Comparison of ENCODE assay signal across 12 mouse cellular contexts in genomic region chr12:41727221-41727620, GRCm38 (mm10).
A peak's percentile ranks its signal among the peaks of the same experiment; 100 is the strongest.
DNase-seq lines count a peak whose midpoint lies in the region; ATAC-seq and TF ChIP-seq lines count a peak whose summit lies in the region.
"Had no signal": no experiment of that assay in that cellular context is flagged by ENCODE, and none has a peak within 500 bp of the region (broad histone marks: within the 10 kb centered on the region; RNA-seq: fewer than 3 reads in every experiment).

No protein-coding gene starts in this region.

- no peak overlapping the region for H3K9ac ChIP-seq in MEL (ENCODE audit: control insufficient read depth, low read depth, low read length, poor library complexity, severe bottlenecking)
- H3K9ac ChIP-seq in forebrain, embryonic 12.5 days: no peak overlapping the region
- no peak overlapping the region for H3K9ac ChIP-seq in intestine, postnatal 0 days (ENCODE audit: low read depth, low read length)

- no peaks in the 10 kb centered on the region for H3K9me3 ChIP-seq in MEL (replicated peaks; ENCODE audit: insufficient read depth, low read length)
- H3K9me3 ChIP-seq in forebrain, embryonic 12.5 days: no peaks in the 10 kb centered on the region
- no peaks in the 10 kb centered on the region for H3K9me3 ChIP-seq in intestine, postnatal 0 days (ENCODE audit: control insufficient read depth)

- no peaks in the 10 kb centered on the region for H3K36me3 ChIP-seq in MEL (ENCODE audit: control insufficient read depth in 1 of 2, insufficient read depth in 2 of 2, low read length in 2 of 2)
- no peaks in the 10 kb centered on the region for H3K36me3 ChIP-seq in forebrain, embryonic 12.5 days (replicated peaks)
- H3K36me3 ChIP-seq in intestine, postnatal 0 days (ENCODE audit: control insufficient read depth, insufficient read depth): no peaks in the 10 kb centered on the region

- no peak for TF ChIP-seq EP300 in MEL (IDR thresholded peaks at IDR 0.05; ENCODE audit: low read depth in 1 of 2, low read length in 2 of 2)

- ATAC-seq in forebrain, embryonic 12.5 days (ENCODE audit: low FRiP score): peak; percentile 87
- no peak for ATAC-seq in intestine, postnatal 0 days

- no peak for TF ChIP-seq RAD21 in MEL (IDR thresholded peaks at IDR 0.05; ENCODE audit: low read depth, low read length)

- DNase-seq in kidney, postnatal 4 days: peak; percentile 2 to 4
- DNase-seq in kidney, adult 8-10 months: no peak
- peak; percentile 3 for DNase-seq in MEL (ENCODE audit: low read depth, low spot score)
- peak; percentile 16 for DNase-seq in mesoderm, embryonic 11.5 days (ENCODE audit: low read depth, low spot score)
- DNase-seq in heart, adult 18-20 months: no peak
- no peak for DNase-seq in kidney, adult 18-20 months
- DNase-seq: adrenal gland, adult 8-10 months; cerebellum, adult 8-10 months; gastrocnemius, postnatal 10 days; lung, adult 18-20 months had no signal

- H3K27me3 ChIP-seq in MEL (ENCODE audit: control insufficient read depth in 1 of 2, insufficient read depth in 2 of 2, low read length in 2 of 2): no peaks in the 10 kb centered on the region
- no peaks in the 10 kb centered on the region for H3K27me3 ChIP-seq in forebrain, embryonic 12.5 days
- H3K27me3 ChIP-seq in intestine, postnatal 0 days (replicated peaks; ENCODE audit: control insufficient read depth, insufficient read depth, low read length): no peaks in the 10 kb centered on the region

- no peaks in the 10 kb centered on the region for H3K4me1 ChIP-seq in MEL (ENCODE audit: control insufficient read depth in 1 of 2, insufficient read depth in 2 of 2, low read length in 2 of 2)
- peaks cover 14% of the 10 kb centered on the region for H3K4me1 ChIP-seq in forebrain, embryonic 12.5 days
- no peaks in the 10 kb centered on the region for H3K4me1 ChIP-seq in intestine, postnatal 0 days (replicated peaks; ENCODE audit: control insufficient read depth, insufficient read depth, low read length)

- H3K79me2 ChIP-seq in MEL (ENCODE audit: control insufficient read depth, insufficient read depth, low read length, poor library complexity): no peaks in the 10 kb centered on the region

- H3K27ac ChIP-seq in MEL (ENCODE audit: control insufficient read depth, low read depth, low read length): no peak overlapping the region
- H3K27ac ChIP-seq in forebrain, embryonic 12.5 days: no peak overlapping the region
- H3K27ac ChIP-seq in intestine, postnatal 0 days (ENCODE audit: low read depth, low read length): no peak overlapping the region

- TF ChIP-seq CTCF in MEL (IDR thresholded peaks at IDR 0.05 in 2 of 3, conservative IDR thresholded peaks at IDR 0.05 in 1 of 3; ENCODE audit: control insufficient read depth in 1 of 3, insufficient read depth in 1 of 3, low read depth in 2 of 3, low read length in 3 of 3, poor library complexity in 1 of 3, severe bottlenecking in 1 of 3): no peak
- TF ChIP-seq CTCF in intestine, postnatal 0 days (IDR thresholded peaks at IDR 0.05; ENCODE audit: low read depth): no peak

- H3K4me2 ChIP-seq in forebrain, embryonic 12.5 days: no peak overlapping the region
- no peak overlapping the region for H3K4me2 ChIP-seq in intestine, postnatal 0 days (replicated peaks; ENCODE audit: low read depth)

- no peak overlapping the region for H3K4me3 ChIP-seq in MEL (ENCODE audit: control insufficient read depth in 1 of 2, insufficient read depth in 1 of 2, low read depth in 2 of 2, low read length in 2 of 2)
- H3K4me3 ChIP-seq in forebrain, embryonic 12.5 days (replicated peaks): no peak overlapping the region
- H3K4me3 ChIP-seq in intestine, postnatal 0 days (ENCODE audit: low read depth, low read length): no peak overlapping the region

- no peak for TF ChIP-seq POLR2A in MEL (IDR thresholded peaks at IDR 0.05; ENCODE audit: control insufficient read depth in 1 of 2, insufficient read depth in 1 of 2, low read depth in 1 of 2, low read length in 2 of 2, poor library complexity in 1 of 2)

- WGBS in forebrain, embryonic 12.5 days: 24% methylated on average over 3 of the region's 3 CpGs
- 63% methylated on average over 3 of the region's 3 CpGs for WGBS in intestine, postnatal 0 days

TF ChIP-seq in MEL, 35 proteins besides CTCF, POLR2A, EP300 and RAD21:
- TF ChIP-seq TAL1 (IDR thresholded peaks at IDR 0.05; ENCODE audit: low read length) (no peak), BHLHE40 (IDR thresholded peaks at IDR 0.05; ENCODE audit: borderline replicate concordance, low read depth, low read length) (no peak)

Comparison
In these comparisons a context has a peak if more than half of its experiments do, and no peak if none do; other contexts are left out.
1. DNase-seq: peak in kidney, postnatal 4 days (2 of 2), MEL (single experiment) and mesoderm, embryonic 11.5 days (single experiment); none in kidney, adult 8-10 months (0 of 2), heart, adult 18-20 months (0 of 2) and kidney, adult 18-20 months (single experiment).